Mouse (Mus musculus): ENCODE measurements at regions not wholly inside any gene's neighbourhood (a gene's known extent, or its start where the extent isn't known, plus 50 kb on each side); places are given as distances from the start of the nearest gene placed in this dataset.

- no peak overlapping the region for H3K9ac ChIP-seq (replicated peaks; ENCODE audit: low read length)
- no peaks in the 10 kb centered on the region for H3K27me3 ChIP-seq (ENCODE audit: insufficient read depth, low read length)
- peak overlapping the region; percentile 25; the same call in 1 of the 2 replicates for H3K4me2 ChIP-seq (ENCODE audit: low read depth, low read length)
- no peak overlapping the region for H3K4me3 ChIP-seq (ENCODE audit: low read length)
- DNase-seq (ENCODE audit: low spot score): peak; percentile 22
- H3K9me3 ChIP-seq (ENCODE audit: low read length): no peaks in the 10 kb centered on the region
- TF ChIP-seq CTCF (IDR thresholded peaks at IDR 0.05; ENCODE audit: low read depth): no peak
- ATAC-seq: peak; percentile 61
- 23% methylated on average over 13 of the region's 13 CpGs for WGBS
- H3K4me1 ChIP-seq (ENCODE audit: insufficient read depth, low read length): no peaks in the 10 kb centered on the region
- H3K36me3 ChIP-seq (ENCODE audit: insufficient read depth, low read length): no peaks in the 10 kb centered on the region
- no peak overlapping the region for H3K27ac ChIP-seq
Measured at GRCm38 (mm10) chr16:64068787-64069673, 205.1 kb upstream of the Epha3 start.

- no peak for ATAC-seq
- H3K4me2 ChIP-seq (ENCODE audit: low read depth, low read length): no peak overlapping the region
- H3K4me1 ChIP-seq (ENCODE audit: insufficient read depth, low read length): no peaks in the 10 kb centered on the region
- no peaks in the 10 kb centered on the region for H3K9me3 ChIP-seq (ENCODE audit: low read length)
- WGBS: 26% methylated on average over 4 of the region's 4 CpGs
- H3K4me3 ChIP-seq (ENCODE audit: low read length): no peak overlapping the region
- no peaks in the 10 kb centered on the region for H3K27me3 ChIP-seq (ENCODE audit: insufficient read depth, low read length)
- TF ChIP-seq CTCF (IDR thresholded peaks at IDR 0.05; ENCODE audit: low read depth): no peak
- no peak overlapping the region for H3K27ac ChIP-seq
- no peak overlapping the region for H3K9ac ChIP-seq (replicated peaks; ENCODE audit: low read length)
- DNase-seq (ENCODE audit: low spot score): peak; percentile 6
- no peaks in the 10 kb centered on the region for H3K36me3 ChIP-seq (ENCODE audit: insufficient read depth, low read length)
Measured at GRCm38 (mm10) chr16:64062584-64062983, 198.6 kb upstream of the Epha3 start.

GRCm38 (mm10) chr16:64058712-64059111 lies 194.7 kb upstream of the Epha3 start:
- H3K9me3 ChIP-seq (ENCODE audit: low read length): no peaks in the 10 kb centered on the region
- no peak overlapping the region for H3K4me3 ChIP-seq (ENCODE audit: low read length)
- WGBS: 53% methylated on average over 8 of the region's 8 CpGs
- no peaks in the 10 kb centered on the region for H3K4me1 ChIP-seq (ENCODE audit: insufficient read depth, low read length)
- ATAC-seq (no peak), DNase-seq (ENCODE audit: low spot score) (no peak)
- no peaks in the 10 kb centered on the region for H3K36me3 ChIP-seq (ENCODE audit: insufficient read depth, low read length)
- H3K27me3 ChIP-seq (ENCODE audit: insufficient read depth, low read length): no peaks in the 10 kb centered on the region
- H3K4me2 ChIP-seq (ENCODE audit: low read depth, low read length): no peak overlapping the region
- no peak for TF ChIP-seq CTCF (IDR thresholded peaks at IDR 0.05; ENCODE audit: low read depth)
- no peak overlapping the region for H3K9ac ChIP-seq (replicated peaks; ENCODE audit: low read length)
- H3K27ac ChIP-seq: no peak overlapping the region

GRCm38 (mm10) chr16:64054346-64054745 lies 190.4 kb upstream of the Epha3 start:
- no peak for TF ChIP-seq CTCF (IDR thresholded peaks at IDR 0.05; ENCODE audit: low read depth)
- WGBS: 57% methylated on average over 1 of the region's 1 CpGs
- Histone ChIP-seq H3K4me2 (ENCODE audit: low read depth, low read length) (no peak overlapping the region), H3K4me1 (ENCODE audit: insufficient read depth, low read length) (no peaks in the 10 kb centered on the region), H3K4me3 (ENCODE audit: low read length) (no peak overlapping the region), H3K27ac (no peak overlapping the region), H3K9ac (replicated peaks; ENCODE audit: low read length) (no peak overlapping the region), H3K27me3 (ENCODE audit: insufficient read depth, low read length) (no peaks in the 10 kb centered on the region), H3K36me3 (ENCODE audit: insufficient read depth, low read length) (no peaks in the 10 kb centered on the region), H3K9me3 (ENCODE audit: low read length) (no peaks in the 10 kb centered on the region)
- DNase-seq (ENCODE audit: low spot score) (peak; percentile 24), ATAC-seq (no peak)

GRCm38 (mm10) chr16:64048026-64048425 lies 184.1 kb upstream of the Epha3 start:
- WGBS: 88% methylated on average over 1 of the region's 1 CpGs
- Histone ChIP-seq H3K9ac (replicated peaks; ENCODE audit: low read length) (no peak overlapping the region), H3K27ac (no peak overlapping the region), H3K4me2 (ENCODE audit: low read depth, low read length) (no peak overlapping the region), H3K27me3 (ENCODE audit: insufficient read depth, low read length) (no peaks in the 10 kb centered on the region), H3K4me3 (ENCODE audit: low read length) (no peak overlapping the region), H3K9me3 (ENCODE audit: low read length) (no peaks in the 10 kb centered on the region), H3K4me1 (ENCODE audit: insufficient read depth, low read length) (no peaks in the 10 kb centered on the region), H3K36me3 (ENCODE audit: insufficient read depth, low read length) (no peaks in the 10 kb centered on the region)
- ATAC-seq (no peak), DNase-seq (ENCODE audit: low spot score) (no peak)
- TF ChIP-seq CTCF (IDR thresholded peaks at IDR 0.05; ENCODE audit: low read depth): no peak

GRCm38 (mm10) chr16:64033049-64033448 lies 169.1 kb upstream of the Epha3 start:
- ATAC-seq: no peak
- Histone ChIP-seq H3K9ac (replicated peaks; ENCODE audit: low read length) (no peak overlapping the region), H3K4me2 (ENCODE audit: low read depth, low read length) (no peak overlapping the region), H3K4me1 (ENCODE audit: insufficient read depth, low read length) (no peaks in the 10 kb centered on the region), H3K27me3 (ENCODE audit: insufficient read depth, low read length) (no peaks in the 10 kb centered on the region), H3K9me3 (ENCODE audit: low read length) (no peaks in the 10 kb centered on the region), H3K4me3 (ENCODE audit: low read length) (no peak overlapping the region), H3K36me3 (ENCODE audit: insufficient read depth, low read length) (no peaks in the 10 kb centered on the region), H3K27ac (no peak overlapping the region)
- peak; percentile 58 for DNase-seq (ENCODE audit: low spot score)
- WGBS: 55% methylated on average over 10 of the region's 10 CpGs
- no peak for TF ChIP-seq CTCF (IDR thresholded peaks at IDR 0.05; ENCODE audit: low read depth)

GRCm38 (mm10) chr16:64023981-64024380 lies 160.0 kb upstream of the Epha3 start:
- H3K27me3 ChIP-seq (ENCODE audit: insufficient read depth, low read length): no peaks in the 10 kb centered on the region
- no peaks in the 10 kb centered on the region for H3K36me3 ChIP-seq (ENCODE audit: insufficient read depth, low read length)
- H3K4me1 ChIP-seq (ENCODE audit: insufficient read depth, low read length): no peaks in the 10 kb centered on the region
- DNase-seq (ENCODE audit: low spot score) (no peak), ATAC-seq (no peak)
- no peak overlapping the region for H3K4me2 ChIP-seq (ENCODE audit: low read depth, low read length)
- H3K27ac ChIP-seq: no peak overlapping the region
- no peak overlapping the region for H3K9ac ChIP-seq (replicated peaks; ENCODE audit: low read length)
- H3K4me3 ChIP-seq (ENCODE audit: low read length): no peak overlapping the region
- no peak for TF ChIP-seq CTCF (IDR thresholded peaks at IDR 0.05; ENCODE audit: low read depth)
- no peaks in the 10 kb centered on the region for H3K9me3 ChIP-seq (ENCODE audit: low read length)
